Mouse (Mus musculus) adrenal gland, adult 8-10 months (tissue): ENCODE measurements around the gene Trim33. TPM values are rescaled to one million over a fixed set of nuclear protein-coding genes. Genes with fewer than 3 reads are reported as not detected.

Experiments
- DNase-seq: peaks from one replicate; pipeline ENCODE4 v3.0.0; 2022
- total RNA-seq, 4 experiments: library from RNA; stranded (reverse); gene quantifications; 2 replicates each; pipeline ENCODE4 v1.2.4; 2022

Trim33 gene
- total RNA-seq, 4 experiments from 2014 or later: 36.0 to 50.9 (median 46.6) TPM

DNA sequence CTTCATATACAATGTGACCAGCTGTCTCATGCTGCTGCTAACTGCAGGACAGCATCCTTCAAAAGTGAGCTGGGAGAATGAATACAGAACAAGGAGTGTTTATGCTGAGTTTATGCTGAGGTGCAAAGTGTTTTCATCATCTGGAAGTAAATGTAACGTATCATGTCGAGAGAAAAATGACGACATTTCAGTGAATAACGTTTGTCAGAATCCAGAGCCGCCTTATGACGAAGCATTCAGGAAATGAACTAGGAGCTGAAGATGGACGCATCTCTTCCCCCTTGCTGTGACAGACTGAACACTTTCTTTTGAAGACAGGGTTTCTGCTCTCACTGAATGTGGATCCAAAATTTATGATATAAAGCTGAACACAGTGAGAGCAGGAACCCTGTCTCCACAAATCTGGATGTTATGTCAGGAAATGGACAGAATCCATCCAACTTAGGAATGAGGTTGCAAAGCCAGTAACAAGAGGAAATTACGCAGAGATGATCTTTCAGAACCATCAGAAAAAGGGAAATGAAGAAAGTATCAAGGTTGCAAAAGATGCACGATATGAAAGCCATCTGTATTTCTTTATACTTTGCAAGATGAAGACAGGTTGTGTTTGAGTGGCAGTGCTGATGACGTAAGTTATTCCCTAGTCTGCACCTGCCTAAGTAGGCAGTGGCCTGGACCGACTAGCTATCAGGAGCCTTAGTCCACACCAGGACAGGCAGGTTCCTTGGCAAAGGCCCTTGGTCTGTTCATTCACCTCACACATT, 85.3 kb downstream of the Trim33 start:
- DNase-seq: no peak

DNA sequence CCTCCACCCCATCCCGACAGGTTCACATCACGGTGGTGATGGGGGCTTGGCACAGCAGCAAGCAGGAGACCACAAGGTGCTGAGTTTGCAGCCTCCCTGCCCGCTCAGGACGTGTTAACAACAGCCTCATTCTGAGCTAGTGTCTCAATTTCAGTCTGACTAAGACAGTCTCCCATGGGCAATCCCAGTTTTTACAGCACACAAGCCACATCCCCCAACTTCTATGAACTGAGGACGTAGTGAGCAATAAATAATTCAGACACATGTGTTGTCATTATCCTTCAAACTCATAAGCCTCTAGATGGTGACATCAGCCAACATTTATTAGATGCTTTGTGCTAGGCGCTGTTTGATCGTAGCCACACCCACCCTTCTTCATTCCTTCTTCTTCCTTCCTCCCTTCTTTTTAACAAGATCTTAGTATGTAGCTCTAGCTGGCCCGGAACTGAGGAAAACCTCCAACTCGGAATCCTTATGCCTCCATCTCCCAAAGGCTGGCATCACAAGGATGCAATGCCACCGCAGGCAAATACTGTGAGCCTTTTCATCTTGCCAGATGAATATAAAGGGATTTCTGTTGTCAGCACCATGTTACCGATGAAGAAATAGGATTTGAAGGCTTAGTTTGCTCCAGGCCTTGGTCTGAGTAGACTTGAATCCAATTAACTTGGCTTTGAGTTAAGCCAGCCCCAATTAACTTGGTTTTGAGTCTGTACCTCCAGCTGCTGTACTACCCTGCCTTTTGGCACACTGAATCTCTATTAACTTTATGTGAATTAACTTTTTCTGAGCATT, 88.3 kb downstream of the Trim33 start:
- DNase-seq: no peak

- DNase-seq: no peak
Observed at GRCm38 (mm10) chr3:103368731-103369130, 89.6 kb downstream of the Trim33 start.

DNA sequence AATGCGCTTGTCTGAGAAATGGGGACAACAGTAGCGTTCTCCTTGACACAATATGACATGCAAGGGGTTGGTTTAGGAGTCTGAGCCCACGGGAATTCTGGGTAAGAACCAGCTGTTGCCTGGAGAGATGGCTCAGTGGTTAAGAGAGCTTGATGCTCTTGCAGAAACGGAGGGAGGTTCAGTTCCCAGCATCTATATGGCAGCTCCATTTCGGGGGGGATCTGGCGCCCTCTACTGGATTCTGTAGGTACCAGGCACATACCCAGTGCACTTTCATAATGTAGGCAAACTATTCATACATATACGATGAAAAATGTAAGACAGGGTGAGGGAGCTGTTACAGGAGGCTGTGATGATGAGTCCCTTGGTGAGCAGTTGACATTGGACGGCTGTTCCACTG, 94.9 kb downstream of the Trim33 start:
- peak; percentile 23 for DNase-seq

DNA sequence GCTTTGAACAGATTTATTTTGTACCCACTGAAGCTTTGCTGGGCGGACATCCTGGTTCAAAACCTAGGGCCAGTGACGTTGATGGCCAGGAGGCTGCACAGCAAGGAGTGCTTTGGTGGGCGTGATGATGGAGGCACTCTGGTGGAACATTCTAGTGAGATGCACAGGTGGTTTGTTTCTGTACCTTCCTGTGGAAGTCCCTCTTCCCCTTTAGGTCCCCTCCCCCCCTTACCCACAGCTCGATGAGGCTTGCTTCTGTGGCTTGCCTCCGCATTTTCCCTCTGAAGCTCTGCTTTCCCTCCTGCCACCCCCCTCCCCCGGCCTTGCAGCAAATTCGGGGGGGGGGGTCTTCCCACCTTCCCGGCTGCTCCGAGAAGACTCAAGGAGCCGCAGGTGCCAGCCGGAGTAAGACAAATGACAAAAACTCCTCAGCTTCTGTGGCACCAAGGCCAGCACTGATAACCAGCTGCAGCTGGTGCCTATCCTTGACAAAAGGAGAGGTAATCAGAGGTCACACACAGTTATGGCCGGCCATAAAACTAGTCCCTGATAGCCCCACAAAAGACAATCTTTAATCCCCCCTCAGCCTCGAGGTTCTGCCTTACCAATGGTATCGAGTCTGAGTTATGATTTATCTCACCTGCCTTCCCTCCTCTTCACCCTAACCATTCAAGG, 96.2 kb downstream of the Trim33 start:
- DNase-seq: no peak

GRCm38 (mm10) chr3:103378018-103378417, 98.9 kb downstream of the Trim33 start:
- no peak for DNase-seq

DNA sequence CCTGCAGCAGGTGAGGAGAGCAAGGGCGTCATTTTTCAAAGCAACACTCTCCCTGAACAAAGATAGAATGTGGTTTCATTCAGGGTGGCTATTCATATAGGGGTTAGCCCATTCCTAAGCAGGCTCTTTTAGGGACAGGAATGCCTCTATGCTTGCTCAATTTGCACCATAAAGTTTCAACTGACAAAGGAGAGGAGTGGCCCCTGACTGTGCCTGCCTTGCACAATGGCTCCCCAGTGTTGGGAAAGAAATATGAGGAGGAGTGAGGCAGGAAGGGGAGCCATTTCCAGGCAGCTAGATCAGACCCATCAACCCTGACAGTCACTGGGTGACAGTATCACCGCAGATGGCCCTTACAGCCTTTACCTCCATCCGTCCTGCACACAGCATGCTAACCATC, 100.3 kb downstream of the Trim33 start:
- DNase-seq: no peak

- DNase-seq: no peak
Observed at GRCm38 (mm10) chr3:103380814-103381213, 101.7 kb downstream of the Trim33 start.

DNA sequence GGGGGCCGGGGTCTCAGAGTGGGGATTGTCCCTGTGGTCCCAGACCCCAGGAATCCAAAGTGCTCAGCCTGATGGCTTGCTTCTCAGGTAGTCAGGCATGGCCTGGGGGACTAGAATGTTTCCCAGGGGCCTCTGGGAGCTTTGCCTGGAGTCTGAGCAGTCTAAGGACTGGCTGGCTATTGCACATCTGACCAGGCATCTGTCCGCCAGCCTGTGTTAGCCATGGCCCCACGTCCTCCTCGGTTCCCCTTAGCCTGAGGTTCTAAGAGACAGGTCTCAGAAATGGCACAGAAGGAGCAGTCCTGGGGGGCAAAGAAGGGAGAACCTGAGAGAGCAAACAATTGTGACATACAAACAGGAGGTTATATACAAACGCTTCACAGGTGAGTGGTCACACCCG, 102.3 kb downstream of the Trim33 start:
- DNase-seq: no peak

DNA sequence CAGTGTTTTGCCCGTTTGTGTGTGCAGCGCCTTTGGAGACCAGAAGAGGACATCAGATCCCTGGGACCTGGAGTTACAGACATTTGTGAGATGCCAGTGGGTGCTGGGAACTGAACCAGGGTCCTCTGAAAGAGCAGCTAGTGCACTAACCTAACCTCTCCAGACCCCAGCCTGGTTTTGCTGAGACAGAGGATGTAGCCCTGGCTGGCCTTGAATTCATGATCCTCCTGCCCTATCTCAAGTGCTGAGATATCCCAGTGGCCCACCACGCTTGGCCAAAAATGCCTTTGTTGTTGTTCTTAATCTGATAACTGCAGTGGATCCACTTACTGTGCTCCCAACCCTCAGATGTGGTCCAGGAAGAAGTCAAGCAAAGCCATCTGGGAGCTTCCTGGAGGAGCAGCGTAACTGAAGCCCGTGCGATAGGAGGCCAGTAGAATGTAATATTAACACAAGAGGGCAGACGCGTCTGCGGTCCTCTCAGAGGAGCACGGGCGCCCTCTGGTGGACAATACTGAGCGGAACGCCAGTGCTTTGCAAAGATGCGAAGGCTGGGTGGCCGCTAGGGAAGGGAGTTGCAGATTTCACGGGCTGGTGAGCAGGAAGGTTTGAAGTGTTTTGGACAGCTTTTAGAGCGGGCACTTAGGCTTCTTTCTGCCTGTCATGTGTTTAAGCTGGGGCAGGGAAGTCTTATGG, 103.9 kb downstream of the Trim33 start:
- DNase-seq: peak; percentile 81

- no peak for DNase-seq
Observed at GRCm38 (mm10) chr3:103384486-103384885, 105.4 kb downstream of the Trim33 start.

GRCm38 (mm10) chr3:103384949-103385348, 105.9 kb downstream of the Trim33 start:
- no peak for DNase-seq

- no peak for DNase-seq
Observed at GRCm38 (mm10) chr3:103385383-103386291, 106.5 kb downstream of the Trim33 start.

GRCm38 (mm10) chr3:103386292-103387031, 107.4 kb downstream of the Trim33 start:
- no peak for DNase-seq

DNA sequence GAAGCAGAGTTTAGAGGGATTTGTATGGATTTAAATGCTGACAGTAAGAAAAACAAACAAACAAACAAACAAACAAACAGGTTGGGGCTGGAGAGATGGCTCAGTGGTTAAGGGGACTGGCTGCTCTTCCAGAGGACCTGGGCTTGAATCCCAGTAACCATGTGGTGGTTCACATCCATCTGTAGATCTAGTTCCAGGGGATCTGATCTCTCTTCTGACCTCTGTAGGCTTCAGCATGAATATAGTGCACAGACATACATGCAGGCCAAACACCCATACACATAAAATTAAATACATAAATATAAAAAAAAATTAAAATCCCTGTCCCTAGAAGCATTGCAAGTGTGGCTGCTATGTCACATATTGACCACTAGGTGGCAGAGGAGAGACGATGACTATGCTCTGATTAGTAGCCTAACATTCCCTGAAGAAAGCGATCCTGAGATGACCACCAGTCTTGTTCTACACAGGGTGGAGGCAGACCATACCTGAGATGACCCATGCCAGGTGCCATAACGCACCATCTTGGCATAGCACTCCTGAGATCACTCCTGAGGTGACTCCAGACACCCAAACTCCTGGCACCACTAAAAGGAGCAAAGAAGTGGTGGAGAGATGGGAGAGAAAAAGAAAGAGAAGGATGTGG, 113.6 kb downstream of the Trim33 start:
- no peak for DNase-seq

GRCm38 (mm10) chr3:103393283-103394060, 114.4 kb downstream of the Trim33 start:
- DNase-seq: no peak

- DNase-seq: no peak
Observed at GRCm38 (mm10) chr3:103394121-103394520, 115.0 kb downstream of the Trim33 start.

DNA sequence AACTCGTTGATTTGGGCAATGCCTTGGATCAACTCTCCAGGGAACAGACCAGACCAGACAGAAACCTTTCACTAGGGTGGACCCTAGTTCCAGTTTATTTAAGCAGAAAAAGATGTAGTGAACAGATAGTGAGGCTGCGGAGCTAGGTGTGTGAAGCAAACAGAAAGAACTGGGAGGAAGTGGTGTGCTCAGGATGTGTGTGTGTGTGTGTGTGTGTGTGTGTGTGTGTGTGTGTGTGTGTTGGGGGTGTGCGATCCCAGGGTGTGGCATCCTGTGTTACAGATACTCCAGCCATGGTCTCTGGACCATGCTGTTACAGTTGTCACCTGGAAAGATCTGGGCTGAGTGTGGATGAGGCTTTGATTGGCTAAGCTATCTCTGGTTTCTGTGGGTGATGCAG, 118.4 kb downstream of the Trim33 start:
- DNase-seq: no peak

GRCm38 (mm10) chr3:103400807-103401206, 121.7 kb downstream of the Trim33 start:
- DNase-seq: no peak
